Mouse (Mus musculus): ENCODE measurements around the gene Rcor2.

Gene Rcor2

GRCm38 (mm10) chr19:7291958-7292709, 25.0 kb downstream of the Rcor2 start:
- no peak for DNase-seq (ENCODE audit: low read depth, low spot score)

- DNase-seq (ENCODE audit: low read depth, low spot score) = no peak
These were observed 27.2 kb downstream of the Rcor2 start for GRCm38 (mm10) chr19:7294098-7294876.

- peak; percentile 46 for DNase-seq (ENCODE audit: low read depth, low spot score)
These were observed 28.0 kb downstream of the Rcor2 start for GRCm38 (mm10) chr19:7295071-7295658.

- no peak for DNase-seq (ENCODE audit: low read depth, low spot score)
These were observed 28.8 kb downstream of the Rcor2 start for GRCm38 (mm10) chr19:7295959-7296358.

GRCm38 (mm10) chr19:7299052-7299451, 31.9 kb downstream of the Rcor2 start:
- no peak for DNase-seq (ENCODE audit: low read depth, low spot score)

GRCm38 (mm10) chr19:7300078-7300477, 33.0 kb downstream of the Rcor2 start:
- no peak for DNase-seq (ENCODE audit: low read depth, low spot score)

GRCm38 (mm10) chr19:7301647-7302492, 34.7 kb downstream of the Rcor2 start:
- DNase-seq (ENCODE audit: low read depth, low spot score) = no peak

GRCm38 (mm10) chr19:7302493-7302797, 35.3 kb downstream of the Rcor2 start:
- DNase-seq (ENCODE audit: low read depth, low spot score) = no peak

GRCm38 (mm10) chr19:7303796-7304195, 36.7 kb downstream of the Rcor2 start:
- DNase-seq (ENCODE audit: low read depth, low spot score) = no peak

- DNase-seq (ENCODE audit: low read depth, low spot score) = no peak
These were observed 37.7 kb downstream of the Rcor2 start for GRCm38 (mm10) chr19:7304801-7305200.

- no peak for DNase-seq (ENCODE audit: low read depth, low spot score)
These were observed 38.5 kb downstream of the Rcor2 start for GRCm38 (mm10) chr19:7305380-7306310.

- no peak for DNase-seq (ENCODE audit: low read depth, low spot score)
These were observed 39.8 kb downstream of the Rcor2 start for GRCm38 (mm10) chr19:7306968-7307367.

GRCm38 (mm10) chr19:7307995-7308770, 41.1 kb downstream of the Rcor2 start:
- DNase-seq (ENCODE audit: low read depth, low spot score) = no peak

GRCm38 (mm10) chr19:7309738-7310330, 42.7 kb downstream of the Rcor2 start:
- no peak for DNase-seq (ENCODE audit: low read depth, low spot score)

GRCm38 (mm10) chr19:7310704-7311103, 43.6 kb downstream of the Rcor2 start:
- peak; percentile 55 for DNase-seq (ENCODE audit: low read depth, low spot score)

GRCm38 (mm10) chr19:7311306-7311705, 44.2 kb downstream of the Rcor2 start:
- no peak for DNase-seq (ENCODE audit: low read depth, low spot score)

- DNase-seq (ENCODE audit: low read depth, low spot score) = no peak
These were observed 46.5 kb downstream of the Rcor2 start for GRCm38 (mm10) chr19:7313660-7314059.

GRCm38 (mm10) chr19:7314976-7315586, 48.0 kb downstream of the Rcor2 start:
- no peak for DNase-seq (ENCODE audit: low read depth, low spot score)

GRCm38 (mm10) chr19:7315587-7315984, 48.5 kb downstream of the Rcor2 start:
- no peak for DNase-seq (ENCODE audit: low read depth, low spot score)

Data from ES-CJ7 (cell line).